ENCODE assay signal across 12 mouse cellular contexts in genomic region chr19:56292335-56292734, GRCm38 (mm10). TPM values are rescaled to one million over a fixed set of nuclear protein-coding genes. Genes with fewer than 3 reads are reported as not detected.
DNase-seq lines count a peak whose midpoint lies in the region; ATAC-seq and TF ChIP-seq lines count a peak whose summit lies in the region.
"Had no signal": no experiment of that assay in that cellular context is flagged by ENCODE, and none has a peak within 500 bp of the region (broad histone marks: within the 10 kb centered on the region; RNA-seq: fewer than 3 reads in every experiment).

No protein-coding gene starts in this region.

- TF ChIP-seq EP300 in MEL (IDR thresholded peaks at IDR 0.05; ENCODE audit: low read depth in 1 of 2, low read length in 2 of 2) = no peak

- no peaks in the 10 kb centered on the region for H3K79me2 ChIP-seq in MEL (ENCODE audit: control insufficient read depth, insufficient read depth, low read length, poor library complexity)

- H3K4me2 ChIP-seq in lung, embryonic 14.5 days = no peak overlapping the region
- no peak overlapping the region for H3K4me2 ChIP-seq in intestine, postnatal 0 days (replicated peaks; ENCODE audit: low read depth)
- H3K4me2 ChIP-seq in forebrain, embryonic 12.5 days = no peak overlapping the region
- H3K4me2 ChIP-seq: embryonic facial prominence, embryonic 15.5 days; heart, embryonic 11.5 days; hindbrain, embryonic 15.5 days; limb, embryonic 13.5 days had no signal

- no peaks in the 10 kb centered on the region for H3K4me1 ChIP-seq in lung, embryonic 14.5 days (ENCODE audit: insufficient read depth)
- no peaks in the 10 kb centered on the region for H3K4me1 ChIP-seq in MEL (ENCODE audit: control insufficient read depth in 1 of 2, insufficient read depth in 2 of 2, low read length in 2 of 2)
- H3K4me1 ChIP-seq in intestine, postnatal 0 days (replicated peaks; ENCODE audit: control insufficient read depth, insufficient read depth, low read length) = no peaks in the 10 kb centered on the region
- peaks cover 6% of the 10 kb centered on the region for H3K4me1 ChIP-seq in forebrain, embryonic 12.5 days

- H3K36me3 ChIP-seq in lung, embryonic 14.5 days (ENCODE audit: insufficient read depth) = no peaks in the 10 kb centered on the region
- H3K36me3 ChIP-seq in MEL (ENCODE audit: control insufficient read depth in 1 of 2, insufficient read depth in 2 of 2, low read length in 2 of 2) = no peaks in the 10 kb centered on the region
- no peaks in the 10 kb centered on the region for H3K36me3 ChIP-seq in intestine, postnatal 0 days (ENCODE audit: control insufficient read depth, insufficient read depth)
- H3K36me3 ChIP-seq in forebrain, embryonic 12.5 days (replicated peaks) = no peaks in the 10 kb centered on the region
- H3K36me3 ChIP-seq: embryonic facial prominence, embryonic 15.5 days; hindbrain, embryonic 15.5 days; limb, embryonic 13.5 days had no signal

- H3K27me3 ChIP-seq in lung, embryonic 14.5 days (ENCODE audit: insufficient read depth, low read length) = no peaks in the 10 kb centered on the region
- peaks cover 2% of the 10 kb centered on the region in 2 experiments; a peak in 3 of 4 replicates for H3K27me3 ChIP-seq in MEL (ENCODE audit: control insufficient read depth in 1 of 2, insufficient read depth in 2 of 2, low read length in 2 of 2)
- no peaks in the 10 kb centered on the region for H3K27me3 ChIP-seq in intestine, postnatal 0 days (replicated peaks; ENCODE audit: control insufficient read depth, insufficient read depth, low read length)
- no peaks in the 10 kb centered on the region for H3K27me3 ChIP-seq in forebrain, embryonic 12.5 days
- H3K27me3 ChIP-seq: embryonic facial prominence, embryonic 15.5 days; hindbrain, embryonic 15.5 days had no signal

- peak; percentile 53 for TF ChIP-seq CTCF in lung, embryonic 14.5 days (IDR thresholded peaks at IDR 0.05; ENCODE audit: low read depth)
- no peak; a peak in 1 of 6 replicates for TF ChIP-seq CTCF in MEL (IDR thresholded peaks at IDR 0.05 in 2 of 3, conservative IDR thresholded peaks at IDR 0.05 in 1 of 3; ENCODE audit: control insufficient read depth in 1 of 3, insufficient read depth in 1 of 3, low read depth in 2 of 3, low read length in 3 of 3, poor library complexity in 1 of 3, severe bottlenecking in 1 of 3)
- peak; percentile 56 for TF ChIP-seq CTCF in intestine, postnatal 0 days (IDR thresholded peaks at IDR 0.05; ENCODE audit: low read depth)

- no peak overlapping the region for H3K4me3 ChIP-seq in lung, embryonic 14.5 days (ENCODE audit: low read depth, low read length)
- no peak overlapping the region for H3K4me3 ChIP-seq in MEL (ENCODE audit: control insufficient read depth in 1 of 2, insufficient read depth in 1 of 2, low read depth in 2 of 2, low read length in 2 of 2)
- H3K4me3 ChIP-seq in intestine, postnatal 0 days (ENCODE audit: low read depth, low read length) = no peak overlapping the region
- H3K4me3 ChIP-seq in forebrain, embryonic 12.5 days (replicated peaks) = no peak overlapping the region
- H3K4me3 ChIP-seq: embryonic facial prominence, embryonic 15.5 days; hindbrain, embryonic 15.5 days; limb, embryonic 13.5 days had no signal

- no peak for TF ChIP-seq POLR2A in MEL (IDR thresholded peaks at IDR 0.05; ENCODE audit: control insufficient read depth in 1 of 2, insufficient read depth in 1 of 2, low read depth in 1 of 2, low read length in 2 of 2, poor library complexity in 1 of 2)

- no peak overlapping the region for H3K9ac ChIP-seq in lung, embryonic 14.5 days
- no peak overlapping the region for H3K9ac ChIP-seq in MEL (ENCODE audit: control insufficient read depth, low read depth, low read length, poor library complexity, severe bottlenecking)
- H3K9ac ChIP-seq in intestine, postnatal 0 days (ENCODE audit: low read depth, low read length) = no peak overlapping the region
- no peak overlapping the region for H3K9ac ChIP-seq in forebrain, embryonic 12.5 days
- H3K9ac ChIP-seq: embryonic facial prominence, embryonic 15.5 days; hindbrain, embryonic 15.5 days; limb, embryonic 13.5 days had no signal

- no peak for ATAC-seq in lung, embryonic 14.5 days (ENCODE audit: insufficient read depth)
- ATAC-seq in intestine, postnatal 0 days = no peak
- no peak for ATAC-seq in forebrain, embryonic 12.5 days (ENCODE audit: low FRiP score)

- H3K9me3 ChIP-seq in lung, embryonic 14.5 days (ENCODE audit: low read depth, low read length) = no peaks in the 10 kb centered on the region
- H3K9me3 ChIP-seq in MEL (replicated peaks; ENCODE audit: insufficient read depth, low read length) = no peaks in the 10 kb centered on the region
- H3K9me3 ChIP-seq in intestine, postnatal 0 days (ENCODE audit: control insufficient read depth) = no peaks in the 10 kb centered on the region
- no peaks in the 10 kb centered on the region for H3K9me3 ChIP-seq in forebrain, embryonic 12.5 days
- H3K9me3 ChIP-seq: embryonic facial prominence, embryonic 15.5 days; hindbrain, embryonic 15.5 days; limb, embryonic 13.5 days; megakaryocyte, embryonic 14.5 days had no signal

- H3K27ac ChIP-seq in lung, embryonic 14.5 days (ENCODE audit: low read depth) = no peak overlapping the region
- H3K27ac ChIP-seq in MEL (ENCODE audit: control insufficient read depth, low read depth, low read length) = no peak overlapping the region
- no peak overlapping the region for H3K27ac ChIP-seq in intestine, postnatal 0 days (ENCODE audit: low read depth, low read length)
- H3K27ac ChIP-seq in forebrain, embryonic 12.5 days = no peak overlapping the region
- H3K27ac ChIP-seq: embryonic facial prominence, embryonic 15.5 days; hindbrain, embryonic 15.5 days had no signal

- TF ChIP-seq RAD21 in MEL (IDR thresholded peaks at IDR 0.05; ENCODE audit: low read depth, low read length) = no peak

- 63% methylated on average over 9 of the region's 9 CpGs for WGBS in lung, embryonic 14.5 days
- WGBS in intestine, postnatal 0 days = 74% methylated on average over 9 of the region's 9 CpGs
- 66% methylated on average over 9 of the region's 9 CpGs for WGBS in forebrain, embryonic 12.5 days

- DNase-seq in heart, postnatal 4 days = peak; percentile 10
- DNase-seq in heart, adult 9 months (ENCODE audit: low spot score in 2 of 2) = no peak
- peak; percentile 48 for DNase-seq in lung, embryonic 14.5 days
- no peak for DNase-seq in lung, postnatal 36 days
- peak; percentile 10 for DNase-seq in MEL (ENCODE audit: low read depth, low spot score)

TF ChIP-seq in MEL, 35 proteins besides CTCF, POLR2A, EP300 and RAD21:
- TF ChIP-seq MAFK (IDR thresholded peaks at IDR 0.05; ENCODE audit: borderline replicate concordance, low read depth, low read length) = no peak
- TF ChIP-seq MAX (IDR thresholded peaks at IDR 0.05; ENCODE audit: low read length) = no peak
- TF ChIP-seq ZC3H11A (IDR thresholded peaks at IDR 0.05; ENCODE audit: low read depth, low read length) = no peak
- no peak for TF ChIP-seq USF2 (IDR thresholded peaks at IDR 0.05; ENCODE audit: borderline replicate concordance in 1 of 2, insufficient read depth in 1 of 2, low read depth in 1 of 2, low read length in 2 of 2)

RNA-seq across cellular contexts. Expression of gene Habp2, which starts 5.4 kb away (rescaled TPM):
- total RNA-seq in heart, postnatal 4 days (2021) = not detected
- polyA plus RNA-seq in lung, embryonic 14.5 days (2014; fragmentation: Nextera tagmentation; extraction: Ambion mirVana) = 2.8 and 3.1 TPM in 2 replicates
- total RNA-seq in MEL (2012; rRNA removed) = not detected in 2 replicates
- polyA plus RNA-seq in MEL (2012; ENCODE audit: insufficient read depth in 1 of 2, insufficient read length in 2 of 2, low read depth in 1 of 2, low replicate concordance in 2 of 2, missing spikeins in 1 of 2) = not detected
- 1.1 and 1.5 TPM in 2 replicates for polyA plus RNA-seq in intestine, postnatal 0 days (2015; fragmentation: Nextera tagmentation; extraction: Ambion mirVana)
- polyA plus RNA-seq in forebrain, embryonic 12.5 days (2016; fragmentation: Nextera tagmentation; extraction: Ambion mirVana) = not detected in 2 replicates

Comparison
In these comparisons a context has a peak if more than half of its experiments do, and no peak if none do; other contexts are left out.
1. DNase-seq: peak in heart, postnatal 4 days (single experiment), lung, embryonic 14.5 days (single experiment) and MEL (single experiment); none in heart, adult 9 months (0 of 2) and lung, postnatal 36 days (single experiment).
2. CTCF ChIP-seq: peak in lung, embryonic 14.5 days (single experiment) and intestine, postnatal 0 days (single experiment); none in MEL (0 of 3).